Mouse (Mus musculus) kidney, embryonic 15.5 days (tissue): ENCODE results near the gene Tarsl2. TPM values are rescaled to one million over a fixed set of nuclear protein-coding genes. Genes with fewer than 3 reads are reported as not detected.
A peak's percentile ranks its signal among the peaks of the same experiment; 100 is the strongest.

Experiments used
- ATAC-seq: fragments of 200-750 bp; cut with Nextera tagmentation; replicated peaks from 2 replicates; pipeline ENCODE4 v1.8.0; 2017; ENCODE audit warnings: moderate TSS enrichment; ENCODE audit not compliant: low FRiP score
- H3K27ac ChIP-seq: fragments of 300-500 bp; sonication (generic); 2 replicates; pipeline ENCODE4 v1.5.1; 2015; ENCODE audit warnings: mild to moderate bottlenecking, inconsistent platforms
- H3K27me3 ChIP-seq: fragments of 300-500 bp; sonication (generic); 2 replicates; pipeline ENCODE4 v1.6.1; 2015; ENCODE audit warnings: inconsistent platforms
- H3K36me3 ChIP-seq: fragments of 300-500 bp; sonication (generic); 2 replicates; pipeline ENCODE4 v1.6.1; 2015; ENCODE audit warnings: inconsistent platforms
- H3K4me1 ChIP-seq: fragments of 300-500 bp; sonication (generic); 2 replicates; pipeline ENCODE4 v1.6.1; 2015; ENCODE audit warnings: inconsistent platforms
- H3K4me2 ChIP-seq: fragments of 300-500 bp; sonication (generic); 2 replicates; pipeline ENCODE4 v1.6.1; 2015; ENCODE audit warnings: moderate library complexity, mild to moderate bottlenecking, inconsistent platforms
- H3K4me3 ChIP-seq: fragments of 300-500 bp; sonication (generic); replicated peaks from 2 replicates; pipeline ENCODE4 v1.5.1; 2015; ENCODE audit warnings: mild to moderate bottlenecking, inconsistent platforms
- H3K9ac ChIP-seq: fragments of 300-500 bp; sonication (generic); 2 replicates; pipeline ENCODE4 v1.6.1; 2015; ENCODE audit warnings: mild to moderate bottlenecking, inconsistent platforms
- H3K9me3 ChIP-seq: fragments of 300-500 bp; sonication (generic); replicated peaks from 2 replicates; pipeline ENCODE4 v1.6.1; 2016; ENCODE audit warnings: inconsistent platforms
- WGBS: fragments of 180-500 bp; shearing (Covaris S2); methylation state at CpG from one replicate; pipeline ENCODE4 v1.1.7; 2015; ENCODE audit warnings: mixed read lengths; 5-methylcytosine and 5-hydroxymethylcytosine counted together
- polyA plus RNA-seq: library from polyadenylated mRNA; unstranded; fragments of >200 nt; fragmentation: Nextera tagmentation; extraction: Ambion mirVana; gene quantifications from 2 replicates; pipeline ENCODE4 v1.2.1, GENCODE M21; 2015

The Tarsl2 gene
- polyA plus RNA-seq, 1 experiment from 2014 or later, result 11.1 TPM

DNA sequence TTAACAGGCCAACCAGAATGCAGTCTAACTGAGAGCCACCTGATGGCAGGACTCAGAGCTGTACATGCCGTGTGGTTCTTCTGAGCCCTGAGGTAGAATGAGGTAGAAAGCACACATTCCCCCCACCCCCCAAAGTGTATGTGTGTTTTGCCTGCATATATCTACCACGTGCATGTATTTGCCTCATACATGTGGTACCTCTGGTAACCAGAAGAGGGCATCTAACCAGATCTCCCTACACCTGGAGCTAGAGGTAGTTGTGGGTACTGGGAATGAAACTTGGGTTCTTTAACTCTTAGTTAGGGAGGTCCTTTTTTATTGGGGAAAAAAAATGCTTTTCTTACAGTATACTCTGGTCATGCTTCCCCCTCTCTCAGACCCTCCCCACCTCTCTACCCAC is 51.8 kb downstream of the Tarsl2 start:
- H3K9ac ChIP-seq, result no peak overlapping the region
- H3K9me3 ChIP-seq, result no peaks in the 10 kb centered on the region
- H3K4me2 ChIP-seq, result no peak overlapping the region
- no peaks in the 10 kb centered on the region for H3K27me3 ChIP-seq
- ATAC-seq, result no peak
- H3K4me1 ChIP-seq, result peaks cover 15% of the 10 kb centered on the region
- H3K27ac ChIP-seq, result no peak overlapping the region
- peaks cover 61% of the 10 kb centered on the region for H3K36me3 ChIP-seq
- WGBS, result 52% methylated on average over 2 of the region's 2 CpGs
- no peak overlapping the region for H3K4me3 ChIP-seq

DNA sequence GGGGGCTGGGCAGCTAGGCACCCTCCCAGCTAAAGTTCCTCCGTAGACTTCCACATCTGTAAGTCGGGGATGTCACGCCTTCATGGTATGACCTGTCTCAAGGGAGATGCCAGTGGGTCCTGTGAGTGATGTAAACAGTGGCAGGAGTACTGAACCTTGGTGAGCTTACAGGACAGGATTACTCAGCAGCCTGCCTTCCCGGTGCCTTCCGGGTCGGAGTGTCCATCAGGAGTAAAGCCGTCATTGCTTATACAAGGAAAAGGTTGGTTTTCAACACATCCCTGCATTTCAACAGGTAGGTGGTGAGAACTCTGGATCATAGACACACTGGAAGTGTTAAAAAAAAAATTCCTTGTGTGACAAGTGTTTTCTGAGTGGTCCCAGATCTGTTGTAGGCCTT is 57.4 kb downstream of the Tarsl2 start:
- no peak overlapping the region for H3K4me2 ChIP-seq
- H3K4me1 ChIP-seq, result peaks cover 8% of the 10 kb centered on the region
- H3K27ac ChIP-seq, result no peak overlapping the region
- H3K4me3 ChIP-seq, result no peak overlapping the region
- peaks cover 53% of the 10 kb centered on the region for H3K36me3 ChIP-seq
- H3K9me3 ChIP-seq, result no peaks in the 10 kb centered on the region
- H3K27me3 ChIP-seq, result no peaks in the 10 kb centered on the region
- no peak overlapping the region for H3K9ac ChIP-seq
- no peak for ATAC-seq
- WGBS, result 84% methylated on average over 7 of the region's 7 CpGs

DNA sequence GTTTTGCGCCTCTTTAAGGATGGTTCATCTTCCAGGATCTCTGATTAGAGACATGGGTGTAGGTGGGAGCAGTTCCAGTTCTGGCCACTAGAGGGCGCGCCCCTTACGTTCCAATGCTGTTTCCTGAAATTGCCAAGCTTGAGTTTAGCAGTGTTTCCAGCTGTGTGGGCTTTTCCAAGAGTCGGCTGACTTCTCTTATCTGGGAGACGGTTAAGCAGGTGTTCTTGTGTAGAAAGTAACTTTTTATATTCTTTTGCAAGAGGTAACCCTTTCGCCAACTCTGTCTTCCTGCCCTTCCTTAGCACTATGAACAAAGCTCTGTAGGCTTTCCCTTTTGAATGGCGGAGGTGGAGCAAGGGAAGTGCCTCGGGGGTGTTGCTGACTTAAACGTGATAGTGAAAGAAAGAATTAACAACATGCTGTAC is 60.1 kb downstream of the Tarsl2 start:
- H3K27me3 ChIP-seq, result no peaks in the 10 kb centered on the region
- H3K4me2 ChIP-seq, result peak overlapping the region; percentile 59
- peak overlapping the region; percentile 36 for H3K4me3 ChIP-seq
- WGBS, result 12% methylated on average over 10 of the region's 10 CpGs
- no peaks in the 10 kb centered on the region for H3K9me3 ChIP-seq
- ATAC-seq, result 0 out of 2 replicates have a peak, but pooled peaks have one; percentile 46
- H3K27ac ChIP-seq, result no peak overlapping the region
- H3K36me3 ChIP-seq, result peaks cover 28% of the 10 kb centered on the region
- H3K9ac ChIP-seq, result 0 out of 2 replicates have a peak overlapping the region, but pooled peaks have one; percentile 2
- H3K4me1 ChIP-seq, result peaks cover 8% of the 10 kb centered on the region

DNA sequence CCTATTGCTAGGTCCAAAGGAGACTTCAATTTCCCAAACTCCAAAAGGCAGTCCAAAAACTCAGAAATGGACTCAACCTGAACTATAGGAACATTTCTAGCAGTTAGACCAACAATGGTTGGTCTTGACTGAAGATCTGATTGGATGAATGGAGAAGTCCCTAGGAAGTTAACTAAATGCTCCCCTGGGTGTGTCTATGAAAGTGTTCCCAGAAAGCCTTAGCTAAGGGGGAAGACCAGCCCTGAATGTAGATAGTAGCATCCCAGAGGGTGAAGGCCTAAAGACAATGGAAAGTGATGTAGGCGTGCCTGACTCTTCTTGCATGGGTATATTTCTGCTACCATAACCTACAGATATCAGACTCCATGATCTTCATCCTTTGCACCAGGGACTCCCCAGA is 63.8 kb downstream of the Tarsl2 start:
- H3K36me3 ChIP-seq, result no peaks in the 10 kb centered on the region
- H3K9ac ChIP-seq, result no peak overlapping the region
- ATAC-seq, result no peak
- H3K27ac ChIP-seq, result no peak overlapping the region
- H3K9me3 ChIP-seq, result no peaks in the 10 kb centered on the region
- peaks cover 8% of the 10 kb centered on the region for H3K4me1 ChIP-seq
- H3K27me3 ChIP-seq, result no peaks in the 10 kb centered on the region
- WGBS, result 94% methylated on average over 1 of the region's 1 CpGs
- H3K4me2 ChIP-seq, result no peak overlapping the region
- no peak overlapping the region for H3K4me3 ChIP-seq

DNA sequence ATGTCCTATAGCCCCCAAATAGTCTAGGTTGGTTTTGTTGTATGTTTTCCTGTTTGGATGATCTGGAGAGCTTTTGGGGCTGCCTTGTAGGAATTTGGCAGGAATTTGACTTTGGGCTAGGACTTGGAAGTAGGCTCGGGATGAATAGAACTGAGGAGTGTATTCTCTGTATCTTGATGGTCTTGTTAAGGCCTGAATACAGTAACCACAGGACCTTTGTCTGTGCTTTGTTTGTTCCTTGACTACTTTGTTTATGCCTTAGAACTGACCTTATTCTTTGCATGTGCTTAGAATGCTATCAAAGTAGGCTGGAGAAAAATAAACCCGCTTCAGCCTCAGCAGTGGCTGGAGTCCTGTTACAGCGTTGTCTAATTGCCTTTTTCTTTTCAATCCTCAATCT is 65.6 kb downstream of the Tarsl2 start:
- no peak for ATAC-seq
- no peak overlapping the region for H3K27ac ChIP-seq
- WGBS, result 80% methylated on average over 3 of the region's 3 CpGs

DNA sequence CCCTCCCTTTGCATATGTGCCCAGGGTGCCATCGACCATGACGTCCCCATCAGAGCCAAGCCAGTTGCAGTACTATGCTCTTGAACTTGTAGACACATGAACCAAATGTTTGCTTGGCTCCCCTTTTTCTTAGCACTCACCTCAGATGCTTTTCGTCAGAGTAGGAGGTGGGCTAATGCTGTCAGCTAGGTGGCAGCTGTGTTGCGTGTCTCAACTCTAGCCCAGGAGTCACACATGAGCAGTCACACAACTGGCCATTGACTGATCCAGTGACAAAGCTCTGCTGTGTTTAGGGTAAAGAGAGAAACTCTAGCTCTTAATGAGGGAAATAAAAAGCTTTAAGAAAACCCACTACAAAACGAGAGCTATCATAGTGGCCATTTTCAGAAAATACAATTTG is 69.1 kb downstream of the Tarsl2 start:
- Histone ChIP-seq H3K27ac (no peak overlapping the region), H3K9ac (no peak overlapping the region), H3K36me3 (no peaks in the 10 kb centered on the region), H3K4me3 (no peak overlapping the region), H3K9me3 (no peaks in the 10 kb centered on the region), H3K4me1 (peaks cover 3% of the 10 kb centered on the region; the same call in 1 of the 2 replicates), H3K4me2 (no peak overlapping the region), H3K27me3 (no peaks in the 10 kb centered on the region)
- WGBS, result 35% methylated on average over 5 of the region's 5 CpGs
- ATAC-seq, result peak; percentile 69; the same call in 1 of the 2 replicates

More for the DNA sequence above, 65.6 kb downstream of the Tarsl2 start:
- Histone ChIP-seq H3K27me3 (no peaks in the 10 kb centered on the region), H3K9ac (no peak overlapping the region), H3K4me2 (no peak overlapping the region), H3K9me3 (no peaks in the 10 kb centered on the region), H3K4me3 (no peak overlapping the region), H3K4me1 (peaks cover 7% of the 10 kb centered on the region), H3K36me3 (no peaks in the 10 kb centered on the region)

GRCm38 (mm10) chr7:65714304-65714703 is 69.6 kb downstream of the Tarsl2 start:
- Histone ChIP-seq H3K9ac (no peak overlapping the region), H3K4me2 (no peak overlapping the region), H3K9me3 (no peaks in the 10 kb centered on the region), H3K27me3 (no peaks in the 10 kb centered on the region), H3K4me3 (no peak overlapping the region), H3K36me3 (no peaks in the 10 kb centered on the region), H3K27ac (no peak overlapping the region), H3K4me1 (peaks cover 3% of the 10 kb centered on the region; the same call in 1 of the 2 replicates)
- ATAC-seq, result no peak
- 74% methylated on average over 4 of the region's 4 CpGs for WGBS

DNA sequence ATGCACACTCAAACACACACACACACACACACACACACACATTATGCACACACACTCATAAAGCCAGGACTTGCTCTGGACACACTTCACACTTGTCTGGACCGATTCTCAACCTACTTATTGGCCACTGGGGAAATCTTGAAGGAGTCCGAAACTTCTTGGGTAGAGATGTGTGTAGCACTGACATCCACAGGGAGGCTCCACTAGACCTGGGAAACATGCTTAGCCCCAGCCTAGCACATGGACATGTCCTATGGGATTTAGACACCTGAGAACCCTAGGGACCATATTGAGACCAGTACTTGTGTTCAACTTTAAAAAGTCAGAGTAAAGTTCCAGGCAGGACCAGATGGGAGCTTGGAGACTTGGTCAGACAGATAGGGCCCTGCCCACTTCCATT is 89.3 kb downstream of the Tarsl2 start:
- H3K36me3 ChIP-seq, result no peaks in the 10 kb centered on the region
- WGBS, result 61% methylated on average over 2 of the region's 2 CpGs
- no peaks in the 10 kb centered on the region for H3K9me3 ChIP-seq
- H3K27me3 ChIP-seq, result no peaks in the 10 kb centered on the region
- no peak overlapping the region for H3K27ac ChIP-seq
- peaks cover 7% of the 10 kb centered on the region for H3K4me1 ChIP-seq
- no peak overlapping the region for H3K4me3 ChIP-seq
- H3K9ac ChIP-seq, result no peak overlapping the region
- no peak overlapping the region for H3K4me2 ChIP-seq
- no peak for ATAC-seq

- Histone ChIP-seq H3K27me3 (no peaks in the 10 kb centered on the region), H3K4me1 (peaks cover 7% of the 10 kb centered on the region), H3K4me3 (no peak overlapping the region), H3K9ac (no peak overlapping the region), H3K4me2 (no peak overlapping the region), H3K27ac (no peak overlapping the region), H3K9me3 (no peaks in the 10 kb centered on the region), H3K36me3 (no peaks in the 10 kb centered on the region)
- WGBS, result 93% methylated on average over 3 of the region's 3 CpGs
- ATAC-seq, result no peak
Observed at GRCm38 (mm10) chr7:65735261-65735660, 90.6 kb downstream of the Tarsl2 start.

DNA sequence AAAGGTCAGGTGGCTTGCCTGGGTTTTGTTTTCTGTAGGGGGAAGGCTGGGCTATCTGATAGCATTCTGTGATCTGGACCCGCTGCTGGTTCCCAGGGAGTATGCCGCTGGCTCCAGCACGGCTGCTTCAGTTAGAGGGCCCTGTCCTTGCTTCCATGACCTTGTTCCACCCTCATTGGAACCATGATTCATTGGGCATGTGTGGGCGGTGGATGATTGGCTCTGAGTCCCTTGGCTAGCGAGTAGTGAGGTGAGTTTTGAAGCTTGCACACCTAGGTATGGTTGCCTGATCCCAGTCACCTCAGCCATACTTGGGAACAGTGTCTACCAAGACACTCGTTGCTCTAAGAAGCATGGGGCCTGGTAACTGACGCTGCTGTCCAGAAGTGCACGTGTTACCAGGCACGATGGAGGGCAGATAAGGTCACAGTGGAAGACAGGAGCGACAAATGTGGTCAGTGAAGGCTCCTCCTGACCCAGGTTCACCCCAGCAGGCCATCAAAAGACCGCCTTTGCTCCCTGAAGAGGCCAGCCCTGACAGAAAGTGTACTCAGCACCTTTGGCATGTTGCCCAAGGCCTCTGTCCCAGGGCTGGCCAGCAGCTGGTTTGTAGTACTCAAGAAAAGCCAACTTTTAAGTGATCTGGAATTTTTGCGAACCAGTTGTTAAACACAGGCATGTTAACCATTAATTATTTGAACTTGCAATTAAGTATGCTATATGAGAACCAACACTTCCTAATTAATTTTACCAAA is 92.8 kb downstream of the Tarsl2 start:
- H3K36me3 ChIP-seq, result no peaks in the 10 kb centered on the region
- WGBS, result 42% methylated on average over 12 of the region's 12 CpGs
- H3K4me3 ChIP-seq, result no peak overlapping the region
- peak; percentile 49 for ATAC-seq
- H3K9me3 ChIP-seq, result no peaks in the 10 kb centered on the region
- H3K4me1 ChIP-seq, result peaks cover 7% of the 10 kb centered on the region
- H3K4me2 ChIP-seq, result no peak overlapping the region
- H3K9ac ChIP-seq, result no peak overlapping the region
- no peaks in the 10 kb centered on the region for H3K27me3 ChIP-seq
- no peak overlapping the region for H3K27ac ChIP-seq
